Mouse (Mus musculus): ENCODE measurements around the gene Shank2. TPM values are rescaled to one million over a fixed set of nuclear protein-coding genes. Genes with fewer than 3 reads are reported as not detected.

The Shank2 gene
- polyA plus RNA-seq, 1 experiment from 2014 or later: 0.31 TPM

- H3K4me1 ChIP-seq: peaks cover 10% of the 10 kb centered on the region
- WGBS: 86% methylated on average over 4 of the region's 4 CpGs
- H3K9me3 ChIP-seq: no peaks in the 10 kb centered on the region
- DNase-seq (ENCODE audit: low spot score): no peak
- no peak overlapping the region for H3K4me3 ChIP-seq
- no peak overlapping the region for H3K27ac ChIP-seq
- H3K27me3 ChIP-seq (ENCODE audit: insufficient read depth, poor library complexity, severe bottlenecking): peaks cover 6% of the 10 kb centered on the region; the same call in 1 of the 2 replicates
- H3K36me3 ChIP-seq: no peaks in the 10 kb centered on the region
Observed at GRCm38 (mm10) chr7:144189446-144189845, 187.7 kb downstream of the Shank2 start.

- no peak for DNase-seq (ENCODE audit: low spot score)
- Histone ChIP-seq H3K9me3 (no peaks in the 10 kb centered on the region), H3K36me3 (no peaks in the 10 kb centered on the region), H3K4me1 (peaks cover 19% of the 10 kb centered on the region), H3K4me3 (no peak overlapping the region), H3K27me3 (ENCODE audit: insufficient read depth, poor library complexity, severe bottlenecking) (no peaks in the 10 kb centered on the region; the same call in 1 of the 2 replicates), H3K27ac (no peak overlapping the region)
- 75% methylated on average over 2 of the region's 2 CpGs for whole genome bisulfite sequencing
Observed at GRCm38 (mm10) chr7:144198491-144198890, 196.8 kb downstream of the Shank2 start.

- H3K9me3 ChIP-seq: no peaks in the 10 kb centered on the region
- no peak overlapping the region for H3K4me3 ChIP-seq
- no peak overlapping the region for H3K27ac ChIP-seq
- H3K36me3 ChIP-seq: no peaks in the 10 kb centered on the region
- WGBS: 57% methylated on average over 7 of the region's 7 CpGs
- peaks cover 20% of the 10 kb centered on the region for H3K4me1 ChIP-seq
- H3K27me3 ChIP-seq (ENCODE audit: insufficient read depth, poor library complexity, severe bottlenecking): peaks cover 7% of the 10 kb centered on the region; the same call in 1 of the 2 replicates
- no peak for DNase-seq (ENCODE audit: low spot score)
Observed at GRCm38 (mm10) chr7:144202017-144202682, 200.4 kb downstream of the Shank2 start.

GRCm38 (mm10) chr7:144204290-144204689 is 202.6 kb downstream of the Shank2 start:
- Histone ChIP-seq H3K9me3 (no peaks in the 10 kb centered on the region), H3K4me3 (no peak overlapping the region), H3K36me3 (no peaks in the 10 kb centered on the region), H3K27me3 (ENCODE audit: insufficient read depth, poor library complexity, severe bottlenecking) (peaks cover 9% of the 10 kb centered on the region), H3K4me1 (peaks cover 24% of the 10 kb centered on the region), H3K27ac (no peak overlapping the region)
- 74% methylated on average over 3 of the region's 3 CpGs for whole genome bisulfite sequencing
- DNase-seq (ENCODE audit: low spot score): no peak

- H3K27me3 ChIP-seq (ENCODE audit: insufficient read depth, poor library complexity, severe bottlenecking): peaks cover 9% of the 10 kb centered on the region
- H3K4me3 ChIP-seq: no peak overlapping the region
- 84% methylated on average over 1 of the region's 1 CpGs for WGBS
- H3K4me1 ChIP-seq: peaks cover 24% of the 10 kb centered on the region
- no peak for DNase-seq (ENCODE audit: low spot score)
- H3K27ac ChIP-seq: no peak overlapping the region
- no peaks in the 10 kb centered on the region for H3K9me3 ChIP-seq
- no peaks in the 10 kb centered on the region for H3K36me3 ChIP-seq
Observed at GRCm38 (mm10) chr7:144205161-144205560, 203.4 kb downstream of the Shank2 start.

- Histone ChIP-seq H3K4me1 (peaks cover 24% of the 10 kb centered on the region), H3K27ac (no peak overlapping the region), H3K9me3 (no peaks in the 10 kb centered on the region), H3K36me3 (no peaks in the 10 kb centered on the region), H3K4me3 (no peak overlapping the region), H3K27me3 (ENCODE audit: insufficient read depth, poor library complexity, severe bottlenecking) (peaks cover 9% of the 10 kb centered on the region; the same call in 1 of the 2 replicates)
- DNase-seq (ENCODE audit: low spot score): no peak
- WGBS: 76% methylated on average over 3 of the region's 3 CpGs
Observed at GRCm38 (mm10) chr7:144205837-144206236, 204.1 kb downstream of the Shank2 start.

- no peak overlapping the region for H3K27ac ChIP-seq
- WGBS: 72% methylated on average over 5 of the region's 5 CpGs
- no peaks in the 10 kb centered on the region for H3K9me3 ChIP-seq
- H3K4me3 ChIP-seq: no peak overlapping the region
- no peak for DNase-seq (ENCODE audit: low spot score)
- peaks cover 24% of the 10 kb centered on the region for H3K4me1 ChIP-seq
- peaks cover 9% of the 10 kb centered on the region; the same call in 1 of the 2 replicates for H3K27me3 ChIP-seq (ENCODE audit: insufficient read depth, poor library complexity, severe bottlenecking)
- no peaks in the 10 kb centered on the region for H3K36me3 ChIP-seq
Observed at GRCm38 (mm10) chr7:144206254-144206653, 204.5 kb downstream of the Shank2 start.

- H3K9me3 ChIP-seq: no peaks in the 10 kb centered on the region
- no peak overlapping the region for H3K4me3 ChIP-seq
- WGBS: 88% methylated on average over 6 of the region's 6 CpGs
- no peak overlapping the region for H3K27ac ChIP-seq
- DNase-seq (ENCODE audit: low spot score): no peak
- H3K4me1 ChIP-seq: peaks cover 17% of the 10 kb centered on the region
- no peaks in the 10 kb centered on the region for H3K36me3 ChIP-seq
- peaks cover 9% of the 10 kb centered on the region; the same call in 1 of the 2 replicates for H3K27me3 ChIP-seq (ENCODE audit: insufficient read depth, poor library complexity, severe bottlenecking)
Observed at GRCm38 (mm10) chr7:144207100-144207499, 205.4 kb downstream of the Shank2 start.

- Histone ChIP-seq H3K27ac (no peak overlapping the region), H3K27me3 (ENCODE audit: insufficient read depth, poor library complexity, severe bottlenecking) (peaks cover 9% of the 10 kb centered on the region; the same call in 1 of the 2 replicates), H3K9me3 (no peaks in the 10 kb centered on the region), H3K4me1 (peaks cover 12% of the 10 kb centered on the region; the same call in 1 of the 2 replicates), H3K36me3 (no peaks in the 10 kb centered on the region), H3K4me3 (no peak overlapping the region)
- DNase-seq (ENCODE audit: low spot score): no peak
- 19% methylated on average over 7 of the region's 7 CpGs for WGBS
Observed at GRCm38 (mm10) chr7:144207849-144208248, 206.1 kb downstream of the Shank2 start.

- peaks cover 9% of the 10 kb centered on the region; the same call in 1 of the 2 replicates for H3K27me3 ChIP-seq (ENCODE audit: insufficient read depth, poor library complexity, severe bottlenecking)
- no peaks in the 10 kb centered on the region for H3K9me3 ChIP-seq
- WGBS: 67% methylated on average over 1 of the region's 1 CpGs
- no peak overlapping the region for H3K27ac ChIP-seq
- peaks cover 12% of the 10 kb centered on the region; the same call in 1 of the 2 replicates for H3K4me1 ChIP-seq
- H3K4me3 ChIP-seq: no peak overlapping the region
- DNase-seq (ENCODE audit: low spot score): no peak
- H3K36me3 ChIP-seq: no peaks in the 10 kb centered on the region
Observed at GRCm38 (mm10) chr7:144208628-144209027, 206.9 kb downstream of the Shank2 start.

- Histone ChIP-seq H3K4me1 (peaks cover 4% of the 10 kb centered on the region; the same call in 1 of the 2 replicates), H3K27me3 (ENCODE audit: insufficient read depth, poor library complexity, severe bottlenecking) (peaks cover 9% of the 10 kb centered on the region; the same call in 1 of the 2 replicates), H3K9me3 (no peaks in the 10 kb centered on the region), H3K4me3 (no peak overlapping the region), H3K36me3 (no peaks in the 10 kb centered on the region), H3K27ac (no peak overlapping the region)
- 79% methylated on average over 9 of the region's 9 CpGs for WGBS
- no peak for DNase-seq (ENCODE audit: low spot score)
Observed at GRCm38 (mm10) chr7:144210526-144210925, 208.8 kb downstream of the Shank2 start.

GRCm38 (mm10) chr7:144212694-144213093 is 211.0 kb downstream of the Shank2 start:
- H3K36me3 ChIP-seq: no peaks in the 10 kb centered on the region
- no peak overlapping the region for H3K27ac ChIP-seq
- H3K4me3 ChIP-seq: no peak overlapping the region
- peaks cover 3% of the 10 kb centered on the region; the same call in 1 of the 2 replicates for H3K27me3 ChIP-seq (ENCODE audit: insufficient read depth, poor library complexity, severe bottlenecking)
- peaks cover 3% of the 10 kb centered on the region; the same call in 1 of the 2 replicates for H3K4me1 ChIP-seq
- DNase-seq (ENCODE audit: low spot score): no peak
- H3K9me3 ChIP-seq: no peaks in the 10 kb centered on the region

GRCm38 (mm10) chr7:144217192-144217591 is 215.5 kb downstream of the Shank2 start:
- WGBS: 5% methylated on average over 3 of the region's 3 CpGs
- DNase-seq (ENCODE audit: low spot score): no peak
- no peaks in the 10 kb centered on the region for H3K4me1 ChIP-seq
- no peaks in the 10 kb centered on the region for H3K36me3 ChIP-seq
- H3K27ac ChIP-seq: no peak overlapping the region
- no peaks in the 10 kb centered on the region for H3K27me3 ChIP-seq (ENCODE audit: insufficient read depth, poor library complexity, severe bottlenecking)
- no peak overlapping the region for H3K4me3 ChIP-seq
- no peaks in the 10 kb centered on the region for H3K9me3 ChIP-seq

Data from heart, embryonic 10.5 days (tissue).